Mouse (Mus musculus) sigmoid colon, adult 10 weeks (tissue): Measurements from ENCODE around the gene Sbno2. TPM values are rescaled to one million over a fixed set of nuclear protein-coding genes. Genes with fewer than 3 reads are reported as not detected.

Source experiments
- polyA plus RNA-seq: library from polyadenylated mRNA; stranded (reverse); fragments of 350-450 nt; fragmentation: Illumina TruSeq; extraction: RNeasy Lipid Tissue Mini Kit (QIAGEN cat#74804); gene quantifications from one replicate; pipeline ENCODE4 v1.2.3, GENCODE M21; 2014; ENCODE audit warnings: low read depth, low replicate concordance

The Sbno2 gene
- 1.6 TPM for polyA plus RNA-seq

GRCm38 (mm10) chr10:80105460-80105859, at the start of gene Sbno2:
Gene Sbno2 (minus strand): TSS chr10:80105571.

GRCm38 (mm10) chr10:80147719-80148601, 42.6 kb upstream of the Sbno2 start, which contains the start of gene Midn:
Gene Midn (plus strand): TSS chr10:80148272.

GRCm38 (mm10) chr10:80140666-80141035, 35.3 kb upstream of the Sbno2 start, which contains the start of gene Cbarp:
Gene Cbarp (minus strand): TSS chr10:80140835.

GRCm38 (mm10) chr10:80138553-80139438, 33.4 kb upstream of the Sbno2 start, which contains the start of gene Atp5d:
Gene Atp5d (plus strand): TSS chr10:80138632.

GRCm38 (mm10) chr10:80115290-80115943, 10.0 kb upstream of the Sbno2 start, which contains the start of gene Stk11:
Gene Stk11 (plus strand): TSS chr10:80115803.

GRCm38 (mm10) chr10:80047041-80047565, 58.3 kb downstream of the Sbno2 start, which contains the start of gene Gpx4:
Gene Gpx4 (plus strand): TSS chr10:80047166.

GRCm38 (mm10) chr10:80039559-80039979, 65.8 kb downstream of the Sbno2 start, which contains the start of gene Polr2e:
Gene Polr2e (minus strand): TSS chr10:80039795.

GRCm38 (mm10) chr10:80016511-80016910, 88.9 kb downstream of the Sbno2 start, which contains the start of gene Arhgap45:
Gene Arhgap45 (plus strand): TSS chr10:80016653.

Other genes with a start within 250 kb of the Sbno2 start
- not detected for gene Prtn3, start 231.1 kb downstream of the Sbno2 start, polyA plus RNA-seq
- gene Plppr3, start 230.9 kb downstream of the Sbno2 start, polyA plus RNA-seq, result not detected
- not detected for gene Elane, start 219.3 kb downstream of the Sbno2 start, polyA plus RNA-seq
- 0.88 TPM for gene Cfd, start 214.7 kb downstream of the Sbno2 start, polyA plus RNA-seq
- 0.19 TPM for gene Med16, start 196.6 kb downstream of the Sbno2 start, polyA plus RNA-seq
- gene Gm26602, start 194.7 kb downstream of the Sbno2 start, polyA plus RNA-seq, result not detected
- 0.35 TPM for gene Kiss1r, start 188.6 kb downstream of the Sbno2 start, polyA plus RNA-seq
- 21.3 TPM for gene R3hdm4, start 184.4 kb downstream of the Sbno2 start, polyA plus RNA-seq
- gene Arid3a, start 178.5 kb downstream of the Sbno2 start, polyA plus RNA-seq, result 2.5 TPM
- gene Wdr18, start 145.4 kb downstream of the Sbno2 start, polyA plus RNA-seq, result 0.79 TPM
- gene Grin3b, start 134.9 kb downstream of the Sbno2 start, polyA plus RNA-seq, result not detected
- 0.22 TPM for gene Tmem259, start 121.2 kb downstream of the Sbno2 start, polyA plus RNA-seq
- 4.2 TPM for gene Cnn2, start 117.0 kb downstream of the Sbno2 start, polyA plus RNA-seq
- gene Abca7, start 109.1 kb downstream of the Sbno2 start, polyA plus RNA-seq, result 0.41 TPM
- not detected for gene Arhgap45, start 88.9 kb downstream of the Sbno2 start, polyA plus RNA-seq
- 0.63 TPM for gene Polr2e, start 65.8 kb downstream of the Sbno2 start, polyA plus RNA-seq
- 21.4 TPM for gene Gpx4, start 58.4 kb downstream of the Sbno2 start, polyA plus RNA-seq
- gene Stk11, start 10.2 kb upstream of the Sbno2 start, polyA plus RNA-seq, result 6.7 TPM
- gene Atp5d, start 33.1 kb upstream of the Sbno2 start, polyA plus RNA-seq, result 0.50 TPM
- gene Cbarp, start 35.3 kb upstream of the Sbno2 start, polyA plus RNA-seq, result not detected
- 13.1 TPM for gene Midn, start 42.7 kb upstream of the Sbno2 start, polyA plus RNA-seq
- gene Cirbp, start 60.4 kb upstream of the Sbno2 start, polyA plus RNA-seq, result 23.0 TPM
- gene 1600002K03Rik, start 67.4 kb upstream of the Sbno2 start, polyA plus RNA-seq, result not detected
- 0.79 TPM for gene Efna2, start 73.9 kb upstream of the Sbno2 start, polyA plus RNA-seq
- gene Mum1, start 120.9 kb upstream of the Sbno2 start, polyA plus RNA-seq, result 4.9 TPM
- gene Ndufs7, start 143.6 kb upstream of the Sbno2 start, polyA plus RNA-seq, result 12.8 TPM
- gene Gamt, start 155.4 kb upstream of the Sbno2 start, polyA plus RNA-seq, result not detected
- gene Dazap1, start 155.9 kb upstream of the Sbno2 start, polyA plus RNA-seq, result 27.3 TPM
- 2.1 TPM for gene Rps15, start 186.9 kb upstream of the Sbno2 start, polyA plus RNA-seq
- not detected for gene Apc2, start 190.4 kb upstream of the Sbno2 start, polyA plus RNA-seq
- gene 2310011J03Rik, start 215.0 kb upstream of the Sbno2 start, polyA plus RNA-seq, result 0.98 TPM
- not detected for gene Pcsk4, start 223.9 kb upstream of the Sbno2 start, polyA plus RNA-seq
- 0.88 TPM for gene Reep6, start 224.4 kb upstream of the Sbno2 start, polyA plus RNA-seq
- gene Adamtsl5, start 242.8 kb upstream of the Sbno2 start, polyA plus RNA-seq, result 0.57 TPM